Mouse (Mus musculus) intestine, postnatal 0 days (tissue): ENCODE data around the gene Dis3l2. TPM values are rescaled to one million over a fixed set of nuclear protein-coding genes. Genes with fewer than 3 reads are reported as not detected.

Source experiments
- ATAC-seq: fragments of 200-750 bp; cut with Nextera tagmentation; 2 replicates; pipeline ENCODE4 v1.8.0; 2017; ENCODE audit warnings: mild to moderate bottlenecking, moderate TSS enrichment, moderate library complexity
- H3K27ac ChIP-seq: fragments of 300-500 bp; sonication (generic); 2 replicates; pipeline ENCODE4 v1.5.1; 2014; ENCODE audit warnings: mild to moderate bottlenecking, low read depth, low read length, moderate library complexity
- H3K27me3 ChIP-seq: fragments of 300-500 bp; sonication (generic); replicated peaks from 2 replicates; pipeline ENCODE4 v1.6.1; 2014; ENCODE audit warnings: low read length, mixed read lengths; ENCODE audit not compliant: control insufficient read depth, insufficient read depth
- H3K36me3 ChIP-seq: fragments of 300-500 bp; sonication (generic); 2 replicates; pipeline ENCODE4 v1.6.1; 2014; ENCODE audit warnings: mild to moderate bottlenecking, moderate library complexity; ENCODE audit not compliant: control insufficient read depth, insufficient read depth
- H3K4me1 ChIP-seq: fragments of 300-500 bp; sonication (generic); replicated peaks from 2 replicates; pipeline ENCODE4 v1.6.1; 2014; ENCODE audit warnings: antibody characterized with exemption, low read length, mixed read lengths; ENCODE audit not compliant: control insufficient read depth, insufficient read depth
- H3K4me2 ChIP-seq: fragments of 300-500 bp; sonication (generic); replicated peaks from 2 replicates; pipeline ENCODE4 v1.6.1; 2014; ENCODE audit warnings: low read depth, mild to moderate bottlenecking, moderate library complexity
- H3K4me3 ChIP-seq: fragments of 300-500 bp; sonication (generic); 2 replicates; pipeline ENCODE4 v1.5.1; 2014; ENCODE audit warnings: low read depth, low read length
- H3K9ac ChIP-seq: fragments of 300-500 bp; sonication (generic); 2 replicates; pipeline ENCODE4 v1.6.1; 2014; ENCODE audit warnings: mild to moderate bottlenecking, low read depth, low read length
- H3K9me3 ChIP-seq: fragments of 300-500 bp; sonication (generic); 2 replicates; pipeline ENCODE4 v1.6.1; 2016; ENCODE audit warnings: mixed run types; ENCODE audit not compliant: control insufficient read depth
- CTCF ChIP-seq: sonication (generic); IDR thresholded peaks from 2 replicates; pipeline ENCODE4 v1.5.1; 2016; ENCODE audit warnings: low read depth, mild to moderate bottlenecking, control low read depth, antibody characterized with exemption, moderate library complexity
- WGBS: fragments of 180-500 bp; shearing (Covaris S2); extraction: QIAGEN DNeasy Blood & Tissue Kit; methylation state at CpG from one replicate; pipeline ENCODE4 v1.1.7; 2014; 5-methylcytosine and 5-hydroxymethylcytosine counted together
- polyA plus RNA-seq: library from polyadenylated mRNA; unstranded; fragments of >200 nt; fragmentation: Nextera tagmentation; extraction: Ambion mirVana; gene quantifications from 2 replicates; pipeline ENCODE4 v1.2.1, GENCODE M21; 2015

Gene Dis3l2
- polyA plus RNA-seq, 1 experiment from 2014 or later = 11.7 TPM

DNA sequence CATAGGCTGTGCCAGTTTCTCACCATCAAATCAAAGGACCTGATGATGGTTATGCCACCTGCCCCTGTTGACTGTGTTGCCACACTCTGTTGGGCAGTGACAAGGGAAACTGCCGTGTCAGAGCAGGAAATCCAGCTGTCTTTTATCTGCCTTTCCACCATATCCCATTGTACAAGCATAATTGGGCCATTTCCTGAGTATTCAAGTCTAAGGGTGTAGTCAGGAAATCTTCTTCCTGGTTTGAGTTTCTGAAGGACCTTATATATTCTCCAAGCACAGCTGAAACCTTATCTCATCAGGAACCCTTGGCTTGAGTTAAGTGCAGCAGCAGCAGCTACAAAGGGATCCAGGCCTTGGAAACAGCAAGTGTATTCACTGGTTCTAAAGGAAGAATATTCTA is 155.3 kb downstream of the Dis3l2 start:
- peak; percentile 31; the same call in 1 of the 2 replicates for ATAC-seq
- 30% methylated on average over 1 of the region's 1 CpGs for WGBS
- no peak overlapping the region for H3K27ac ChIP-seq

DNA sequence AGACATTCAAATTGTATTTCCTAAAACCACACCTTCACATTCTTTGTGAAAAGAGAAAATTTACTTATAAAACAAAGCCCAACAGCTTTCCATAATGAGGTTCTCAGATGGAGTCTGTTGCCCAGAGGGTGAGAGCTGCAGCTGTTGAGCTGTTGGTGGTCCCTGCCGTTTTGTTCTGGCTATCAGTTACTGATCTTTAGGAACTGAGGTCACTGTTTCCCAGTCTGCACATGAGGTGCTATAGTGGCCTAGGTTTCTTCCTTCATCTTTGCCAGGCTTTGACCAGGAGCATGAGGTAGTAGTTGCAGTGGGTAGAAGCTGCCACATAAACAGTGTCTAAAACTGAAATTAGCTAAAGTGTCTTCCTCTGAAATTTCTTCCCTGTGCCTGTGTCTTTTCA is 155.8 kb downstream of the Dis3l2 start:
- no peaks in the 10 kb centered on the region; the same call in 1 of the 2 replicates for H3K4me1 ChIP-seq
- H3K36me3 ChIP-seq = peaks cover 6% of the 10 kb centered on the region; the same call in 1 of the 2 replicates
- no peak overlapping the region for H3K4me3 ChIP-seq
- no peaks in the 10 kb centered on the region for H3K27me3 ChIP-seq
- WGBS = 61% methylated on average over 1 of the region's 1 CpGs
- TF ChIP-seq CTCF = no peak
- no peaks in the 10 kb centered on the region for H3K9me3 ChIP-seq
- no peak overlapping the region for H3K27ac ChIP-seq
- no peak overlapping the region for H3K4me2 ChIP-seq
- ATAC-seq = no peak
- H3K9ac ChIP-seq = no peak overlapping the region

More for the DNA sequence above, 155.3 kb downstream of the Dis3l2 start:
- Histone ChIP-seq H3K9me3 (no peaks in the 10 kb centered on the region), H3K4me3 (no peak overlapping the region), H3K36me3 (peaks cover 6% of the 10 kb centered on the region; the same call in 1 of the 2 replicates), H3K27me3 (no peaks in the 10 kb centered on the region), H3K9ac (no peak overlapping the region), H3K4me2 (no peak overlapping the region), H3K4me1 (no peaks in the 10 kb centered on the region; the same call in 1 of the 2 replicates)
- TF ChIP-seq CTCF = no peak

GRCm38 (mm10) chr1:86873745-86874144 is 170.1 kb downstream of the Dis3l2 start:
- H3K9me3 ChIP-seq = no peaks in the 10 kb centered on the region
- 67% methylated on average over 2 of the region's 2 CpGs for WGBS
- H3K4me1 ChIP-seq = no peaks in the 10 kb centered on the region
- H3K36me3 ChIP-seq = no peaks in the 10 kb centered on the region
- H3K4me3 ChIP-seq = no peak overlapping the region
- H3K27ac ChIP-seq = no peak overlapping the region
- no peak overlapping the region for H3K9ac ChIP-seq
- ATAC-seq = no peak
- no peaks in the 10 kb centered on the region for H3K27me3 ChIP-seq
- H3K4me2 ChIP-seq = no peak overlapping the region
- TF ChIP-seq CTCF = no peak

GRCm38 (mm10) chr1:86878743-86879142 is 175.1 kb downstream of the Dis3l2 start:
- Histone ChIP-seq H3K4me3 (no peak overlapping the region), H3K27ac (no peak overlapping the region), H3K4me2 (no peak overlapping the region), H3K9ac (no peak overlapping the region), H3K36me3 (no peaks in the 10 kb centered on the region), H3K4me1 (no peaks in the 10 kb centered on the region), H3K27me3 (no peaks in the 10 kb centered on the region), H3K9me3 (no peaks in the 10 kb centered on the region)
- TF ChIP-seq CTCF = no peak
- no peak for ATAC-seq

GRCm38 (mm10) chr1:86879547-86879946 is 175.9 kb downstream of the Dis3l2 start:
- H3K4me2 ChIP-seq = no peak overlapping the region
- WGBS = 72% methylated on average over 2 of the region's 2 CpGs
- H3K36me3 ChIP-seq = no peaks in the 10 kb centered on the region
- no peak overlapping the region for H3K9ac ChIP-seq
- no peak overlapping the region for H3K27ac ChIP-seq
- no peaks in the 10 kb centered on the region for H3K27me3 ChIP-seq
- no peak for TF ChIP-seq CTCF
- ATAC-seq = no peak
- no peaks in the 10 kb centered on the region for H3K4me1 ChIP-seq
- H3K9me3 ChIP-seq = no peaks in the 10 kb centered on the region
- no peak overlapping the region for H3K4me3 ChIP-seq

- WGBS = 97% methylated on average over 1 of the region's 1 CpGs
These were observed 183.5 kb downstream of the Dis3l2 start for GRCm38 (mm10) chr1:86887060-86887459.

DNA sequence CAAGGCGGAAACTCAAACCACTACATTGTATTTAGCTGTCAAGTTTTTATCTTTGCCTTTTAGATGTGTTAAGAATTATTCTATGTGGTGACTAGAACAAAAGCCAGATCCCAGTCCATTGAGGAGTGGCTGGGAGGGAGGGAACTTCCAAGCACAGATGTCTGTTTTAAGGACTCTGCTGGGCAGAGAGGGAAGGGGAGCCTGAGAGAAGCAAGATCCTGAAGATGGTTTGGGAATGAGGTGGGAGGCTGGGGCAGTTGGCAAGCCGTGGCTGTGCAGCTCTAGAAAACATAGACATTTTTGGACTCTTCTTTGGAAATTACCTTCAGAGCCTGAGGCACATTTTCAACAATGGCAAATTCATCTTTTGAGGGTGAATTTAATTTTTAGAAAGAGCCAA is 208.9 kb downstream of the Dis3l2 start:
- WGBS = 87% methylated on average over 2 of the region's 2 CpGs
- H3K27me3 ChIP-seq = no peaks in the 10 kb centered on the region
- no peak for ATAC-seq

More at GRCm38 (mm10) chr1:86887060-86887459, 183.5 kb downstream of the Dis3l2 start:
- no peak for TF ChIP-seq CTCF
- no peaks in the 10 kb centered on the region for H3K36me3 ChIP-seq
- no peak overlapping the region for H3K4me3 ChIP-seq
- H3K27me3 ChIP-seq = no peaks in the 10 kb centered on the region
- no peak overlapping the region for H3K9ac ChIP-seq
- no peaks in the 10 kb centered on the region for H3K4me1 ChIP-seq
- no peak overlapping the region for H3K27ac ChIP-seq
- no peaks in the 10 kb centered on the region for H3K9me3 ChIP-seq
- no peak overlapping the region for H3K4me2 ChIP-seq
- ATAC-seq = no peak

More for the DNA sequence above, 208.9 kb downstream of the Dis3l2 start:
- Histone ChIP-seq H3K4me2 (no peak overlapping the region), H3K9ac (no peak overlapping the region), H3K9me3 (no peaks in the 10 kb centered on the region), H3K36me3 (no peaks in the 10 kb centered on the region), H3K4me3 (no peak overlapping the region), H3K4me1 (no peaks in the 10 kb centered on the region), H3K27ac (no peak overlapping the region)
- no peak for TF ChIP-seq CTCF
